Mouse (Mus musculus) bone marrow, adult 2 months (tissue): ENCODE results near the gene Ube2c.

Experiments used
- CTCF ChIP-seq: fragments of 200-500 bp; IDR thresholded peaks from 2 replicates; pipeline ENCODE4 v1.5.1; 2011; ENCODE audit warnings: low read length, control low read depth; ENCODE audit not compliant: control insufficient read depth, insufficient read depth
- POLR2A ChIP-seq: fragments of 200-500 bp; IDR thresholded peaks from 2 replicates; pipeline ENCODE4 v1.6.1; 2011; ENCODE audit warnings: low read depth, mild to moderate bottlenecking, control low read depth, low read length, borderline replicate concordance; ENCODE audit not compliant: control insufficient read depth

GRCm38 (mm10) chr2:164817206-164817605 lies 47.5 kb downstream of the Ube2c start:
- TF ChIP-seq POLR2A (no peak), CTCF (no peak)
